In the genomic region with DNA sequence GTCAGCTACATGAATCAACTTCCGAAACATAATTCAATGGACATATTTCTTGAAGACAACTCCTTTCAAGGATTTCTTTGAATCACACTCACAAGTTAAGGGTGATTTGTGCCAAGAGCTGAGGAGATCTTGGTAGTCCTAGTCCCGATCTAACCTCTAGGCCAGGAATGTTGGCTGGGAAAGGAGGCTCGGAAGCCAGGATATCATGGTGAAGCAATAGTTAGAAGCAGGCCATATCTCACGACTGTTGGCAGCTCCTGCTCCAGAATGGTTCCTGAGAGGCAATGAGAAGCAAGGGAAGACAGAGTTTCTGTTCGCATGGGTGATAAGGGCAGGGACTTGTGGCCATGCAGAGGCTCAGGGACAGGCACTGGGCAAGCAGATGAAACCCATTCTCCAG, we compare ENCODE assay signal across 24 mouse cellular contexts. TPM values are rescaled to one million over a fixed set of nuclear protein-coding genes. Genes with fewer than 3 reads are reported as not detected.
DNase-seq lines count a peak whose midpoint lies in the region; ATAC-seq and TF ChIP-seq lines count a peak whose summit lies in the region.
"Had no signal": no experiment of that assay in that cellular context is flagged by ENCODE, and none has a peak within 500 bp of the region (broad histone marks: within the 10 kb centered on the region; RNA-seq: fewer than 3 reads in every experiment).

No protein-coding gene starts in this region.

- no peak overlapping the region for H3K4me2 ChIP-seq in kidney, embryonic 14.5 days (replicated peaks; ENCODE audit: low read depth, low read length)
- H3K4me2 ChIP-seq in midbrain, embryonic 13.5 days (replicated peaks), result no peak overlapping the region
- H3K4me2 ChIP-seq: embryonic facial prominence, embryonic 15.5 days; forebrain, embryonic 12.5 days; heart, embryonic 13.5 days; hindbrain, embryonic 15.5 days; liver, embryonic 13.5 days; midbrain, embryonic 12.5 days had no signal

- peak; percentile 48 for DNase-seq in gastrocnemius, postnatal 14 days
- no peak for DNase-seq in gastrocnemius, postnatal 36 days
- DNase-seq in kidney, adult 2 months, result peak; percentile 19
- peak; percentile 56 for DNase-seq in lung, postnatal 25 days (ENCODE audit: low spot score)
- DNase-seq: cerebellum, postnatal 14 days; embryo, embryonic 11 days; left cerebral cortex, postnatal 4 days; liver, embryonic 13.5 days; right cerebral cortex, postnatal 14 days had no signal

- no peaks in the 10 kb centered on the region for H3K27me3 ChIP-seq in kidney, adult 2 months (replicated peaks; ENCODE audit: control insufficient read depth, insufficient read depth, low read length)
- no peaks in the 10 kb centered on the region for H3K27me3 ChIP-seq in kidney, embryonic 14.5 days (ENCODE audit: control insufficient read depth, insufficient read depth, low read length)
- H3K27me3 ChIP-seq in midbrain, embryonic 13.5 days, result no peaks in the 10 kb centered on the region
- H3K27me3 ChIP-seq: embryonic facial prominence, embryonic 15.5 days; forebrain, embryonic 12.5 days; heart, embryonic 13.5 days; hindbrain, embryonic 15.5 days; liver, embryonic 13.5 days; midbrain, embryonic 12.5 days had no signal

- no peak overlapping the region for H3K4me3 ChIP-seq in kidney, adult 2 months (ENCODE audit: insufficient read depth, low read depth, low read length)
- no peak overlapping the region for H3K4me3 ChIP-seq in kidney, embryonic 14.5 days (ENCODE audit: low read length)
- no peak overlapping the region for H3K4me3 ChIP-seq in brown adipose tissue, adult 24 weeks (ENCODE audit: insufficient read depth, low read depth, low read length)
- H3K4me3 ChIP-seq in midbrain, embryonic 13.5 days (replicated peaks), result no peak overlapping the region
- H3K4me3 ChIP-seq: embryonic facial prominence, embryonic 15.5 days; forebrain, embryonic 12.5 days; heart, embryonic 13.5 days; hindbrain, embryonic 15.5 days; liver, embryonic 13.5 days; midbrain, embryonic 12.5 days had no signal

- H3K9ac ChIP-seq in kidney, embryonic 14.5 days (ENCODE audit: low read depth, low read length), result no peak overlapping the region
- no peak overlapping the region for H3K9ac ChIP-seq in midbrain, embryonic 13.5 days (replicated peaks)
- H3K9ac ChIP-seq: embryonic facial prominence, embryonic 15.5 days; forebrain, embryonic 12.5 days; heart, embryonic 13.5 days; hindbrain, embryonic 15.5 days; liver, embryonic 13.5 days; midbrain, embryonic 12.5 days had no signal

- H3K9me3 ChIP-seq in kidney, embryonic 14.5 days (ENCODE audit: control insufficient read depth, low read length), result no peaks in the 10 kb centered on the region
- no peaks in the 10 kb centered on the region for H3K9me3 ChIP-seq in midbrain, embryonic 13.5 days
- H3K9me3 ChIP-seq: embryonic facial prominence, embryonic 15.5 days; forebrain, embryonic 12.5 days; heart, embryonic 13.5 days; hindbrain, embryonic 15.5 days; liver, embryonic 13.5 days; midbrain, embryonic 12.5 days had no signal

- H3K36me3 ChIP-seq in kidney, adult 2 months (ENCODE audit: control insufficient read depth, insufficient read depth, low read length), result no peaks in the 10 kb centered on the region
- no peaks in the 10 kb centered on the region for H3K36me3 ChIP-seq in kidney, embryonic 14.5 days (ENCODE audit: control insufficient read depth, insufficient read depth, low read length)
- H3K36me3 ChIP-seq in midbrain, embryonic 13.5 days, result peaks cover 27% of the 10 kb centered on the region
- H3K36me3 ChIP-seq: embryonic facial prominence, embryonic 15.5 days; forebrain, embryonic 12.5 days; heart, embryonic 13.5 days; hindbrain, embryonic 15.5 days; liver, embryonic 13.5 days had no signal

- WGBS in kidney, adult 2 months, result 86% methylated on average over 5 of the region's 5 CpGs
- 87% methylated on average over 5 of the region's 5 CpGs for WGBS in kidney, embryonic 14.5 days
- WGBS in midbrain, embryonic 13.5 days, result 94% methylated on average over 5 of the region's 5 CpGs

- intact Hi-C loops in gastrocnemius, postnatal 14 days (cut with DNase I; ENCODE audit: low total_unique reads), result no loop called here
- intact Hi-C loops in gastrocnemius, postnatal 36 days (cut with DNase I), result no loop called here

- no peak for TF ChIP-seq CTCF in kidney, adult 2 months (conservative IDR thresholded peaks at IDR 0.05; ENCODE audit: insufficient read depth, insufficient read length, low read depth, low read length)

- peaks cover 21% of the 10 kb centered on the region for H3K4me1 ChIP-seq in kidney, adult 2 months (ENCODE audit: control insufficient read depth, insufficient read depth, low read length)
- H3K4me1 ChIP-seq in kidney, embryonic 14.5 days (ENCODE audit: control insufficient read depth, insufficient read depth, low read length), result peaks cover 7% of the 10 kb centered on the region; the same call in 1 of the 2 replicates
- peaks cover 52% of the 10 kb centered on the region for H3K4me1 ChIP-seq in brown adipose tissue, adult 24 weeks (ENCODE audit: control insufficient read depth, insufficient read depth, insufficient read length, low read length)
- no peaks in the 10 kb centered on the region for H3K4me1 ChIP-seq in midbrain, embryonic 13.5 days (replicated peaks)
- H3K4me1 ChIP-seq: forebrain, embryonic 12.5 days; hindbrain, embryonic 15.5 days; midbrain, embryonic 12.5 days had no signal

- no peak for ATAC-seq in kidney, embryonic 14.5 days (ENCODE audit: low FRiP score, low TSS enrichment)
- ATAC-seq in midbrain, embryonic 13.5 days, result no peak
- ATAC-seq: intestine, embryonic 16.5 days had no signal

- TF ChIP-seq POLR2A in kidney, adult 2 months (IDR thresholded peaks at IDR 0.05; ENCODE audit: low read depth, low read length), result no peak

- no peak overlapping the region for H3K27ac ChIP-seq in kidney, adult 2 months (ENCODE audit: insufficient read depth, low read depth, low read length)
- no peak overlapping the region for H3K27ac ChIP-seq in kidney, embryonic 14.5 days (ENCODE audit: low read depth, low read length)
- peak overlapping the region; percentile 87; the same call in 1 of the 2 replicates for H3K27ac ChIP-seq in brown adipose tissue, adult 24 weeks (replicated peaks; ENCODE audit: low read depth, low read length)
- no peak overlapping the region for H3K27ac ChIP-seq in midbrain, embryonic 13.5 days
- H3K27ac ChIP-seq: embryonic facial prominence, embryonic 15.5 days; forebrain, embryonic 12.5 days; hindbrain, embryonic 15.5 days; kidney, postnatal 0 days; liver, embryonic 13.5 days; midbrain, embryonic 12.5 days had no signal

RNA-seq across cellular contexts. Expression of a gene that starts 8.7 kb away (rescaled TPM):
- 10 to 100 TPM; 12.6 to 14.8 TPM for total RNA-seq in gastrocnemius, postnatal 14 days (2021)
- 1 to 10 TPM; 6.2 to 7.1 TPM for total RNA-seq in gastrocnemius, postnatal 36 days (2021)
- polyA plus RNA-seq in kidney, adult 2 months (2012; rRNA removed), result 15.8 and 22.0 TPM in 2 replicates
- 187 and 240 TPM in 2 replicates for polyA plus RNA-seq in kidney, embryonic 14.5 days (2014; fragmentation: Nextera tagmentation; extraction: Ambion mirVana)
- 10.3 and 10.9 TPM in 2 replicates for polyA plus RNA-seq in brown adipose tissue, adult 24 weeks (2012; ENCODE audit: insufficient read depth, insufficient read length, missing spikeins)
- 237 and 241 TPM in 2 replicates for polyA plus RNA-seq in midbrain, embryonic 13.5 days (2015; fragmentation: Nextera tagmentation; extraction: Ambion mirVana)

RNA-seq across cellular contexts. Expression of a gene that starts 12.9 kb away (rescaled TPM):
- 10 to 100 TPM in 1 of 2 experiments, 1 to 10 TPM in 1; 7.4 to 43.8 TPM for total RNA-seq in gastrocnemius, postnatal 14 days (2021)
- total RNA-seq in gastrocnemius, postnatal 36 days (2021), result 10 to 100 TPM; 10.2 to 13.3 TPM
- 14.3 and 17.8 TPM in 2 replicates for polyA plus RNA-seq in kidney, adult 2 months (2012; rRNA removed)
- 23.1 and 27.5 TPM in 2 replicates for polyA plus RNA-seq in kidney, embryonic 14.5 days (2014; fragmentation: Nextera tagmentation; extraction: Ambion mirVana)
- polyA plus RNA-seq in brown adipose tissue, adult 24 weeks (2012; ENCODE audit: insufficient read depth, insufficient read length, missing spikeins), result 39.6 and 45.2 TPM in 2 replicates
- 5.0 and 6.0 TPM in 2 replicates for polyA plus RNA-seq in midbrain, embryonic 13.5 days (2015; fragmentation: Nextera tagmentation; extraction: Ambion mirVana)

RNA-seq across cellular contexts. Expression of a gene that starts 36.3 kb away (rescaled TPM):
- 1 to 10 TPM; 5.1 to 5.2 TPM for total RNA-seq in gastrocnemius, postnatal 14 days (2021)
- 1 to 10 TPM; 1.6 to 2.0 TPM for total RNA-seq in gastrocnemius, postnatal 36 days (2021)
- polyA plus RNA-seq in kidney, adult 2 months (2012; rRNA removed), result 3.3 and 4.1 TPM in 2 replicates
- polyA plus RNA-seq in kidney, embryonic 14.5 days (2014; fragmentation: Nextera tagmentation; extraction: Ambion mirVana), result 5.4 and 7.8 TPM in 2 replicates
- 3.6 and 4.2 TPM in 2 replicates for polyA plus RNA-seq in brown adipose tissue, adult 24 weeks (2012; ENCODE audit: insufficient read depth, insufficient read length, missing spikeins)
- 15.3 and 21.8 TPM in 2 replicates for polyA plus RNA-seq in midbrain, embryonic 13.5 days (2015; fragmentation: Nextera tagmentation; extraction: Ambion mirVana)

RNA-seq across cellular contexts. Expression of a gene that starts 53.5 kb away (rescaled TPM):
- total RNA-seq in gastrocnemius, postnatal 14 days (2021), result not detected
- total RNA-seq in gastrocnemius, postnatal 36 days (2021), result not detected
- polyA plus RNA-seq in kidney, adult 2 months (2012; rRNA removed), result not detected in 2 replicates
- not detected in 2 replicates for polyA plus RNA-seq in kidney, embryonic 14.5 days (2014; fragmentation: Nextera tagmentation; extraction: Ambion mirVana)
- polyA plus RNA-seq in brown adipose tissue, adult 24 weeks (2012; ENCODE audit: insufficient read depth, insufficient read length, missing spikeins), result not detected in 2 replicates
- polyA plus RNA-seq in midbrain, embryonic 13.5 days (2015; fragmentation: Nextera tagmentation; extraction: Ambion mirVana), result not detected in 2 replicates
- total RNA-seq: ES-E14; layer of hippocampus, adult 18-20 months; left cerebral cortex, postnatal 4 days had no signal
- polyA plus RNA-seq: embryonic facial prominence, embryonic 15.5 days; forebrain, embryonic 12.5 days; heart, embryonic 13.5 days; hindbrain, embryonic 15.5 days; intestine, embryonic 16.5 days; kidney, postnatal 0 days; liver, embryonic 13.5 days; midbrain, embryonic 12.5 days; neural tube, embryonic 14.5 days; stomach, embryonic 16.5 days; thymus, postnatal 0 days had no signal

Comparison
In these comparisons a context has a peak if more than half of its experiments do, and no peak if none do; other contexts are left out.
1. DNase-seq: peak in gastrocnemius, postnatal 14 days (single experiment), kidney, adult 2 months (single experiment) and lung, postnatal 25 days (single experiment); none in gastrocnemius, postnatal 36 days (0 of 2).